Mouse (Mus musculus) heart, embryonic 10.5 days (tissue): Measurements from ENCODE around the gene Eln. TPM values are rescaled to one million over a fixed set of nuclear protein-coding genes. Genes with fewer than 3 reads are reported as not detected.
A peak's percentile ranks its signal among the peaks of the same experiment; 100 is the strongest.

ENCODE experiments used
- DNase-seq: peaks from one replicate; pipeline ENCODE4 v3.0.0-alpha.2; 2017; ENCODE audit warnings: low spot score
- H3K27ac ChIP-seq: fragments of 300-500 bp; sonication (generic); 2 replicates; pipeline ENCODE4 v1.5.1; 2016; ENCODE audit warnings: mild to moderate bottlenecking
- H3K27me3 ChIP-seq: fragments of 300-500 bp; sonication (generic); 2 replicates; pipeline ENCODE4 v1.6.1; 2016; ENCODE audit warnings: mild to moderate bottlenecking; ENCODE audit not compliant: poor library complexity, insufficient read depth, severe bottlenecking
- H3K36me3 ChIP-seq: fragments of 300-500 bp; sonication (generic); 2 replicates; pipeline ENCODE4 v1.6.1; 2016; ENCODE audit warnings: mild to moderate bottlenecking, moderate library complexity
- H3K4me1 ChIP-seq: fragments of 300-500 bp; sonication (generic); 2 replicates; pipeline ENCODE4 v1.6.1; 2016; ENCODE audit warnings: mild to moderate bottlenecking
- H3K4me3 ChIP-seq: fragments of 300-500 bp; sonication (generic); 2 replicates; pipeline ENCODE4 v1.5.1; 2016; ENCODE audit warnings: mild to moderate bottlenecking, moderate library complexity
- H3K9me3 ChIP-seq: fragments of 300-500 bp; sonication (generic); 2 replicates; pipeline ENCODE4 v1.6.1; 2016; ENCODE audit warnings: mild to moderate bottlenecking, moderate library complexity
- WGBS: fragments of 180-500 bp; shearing (Covaris S2); methylation state at CpG from one replicate; pipeline ENCODE4 v1.1.7; 2016; 5-methylcytosine and 5-hydroxymethylcytosine counted together
- polyA plus RNA-seq: library from polyadenylated mRNA; unstranded; fragments of >200 nt; fragmentation: Nextera tagmentation; extraction: Ambion mirVana; gene quantifications from 2 replicates; pipeline ENCODE4 v1.2.1, GENCODE M21; 2016

Eln gene
- polyA plus RNA-seq, 1 experiment from 2014 or later: 8.0 TPM

DNA sequence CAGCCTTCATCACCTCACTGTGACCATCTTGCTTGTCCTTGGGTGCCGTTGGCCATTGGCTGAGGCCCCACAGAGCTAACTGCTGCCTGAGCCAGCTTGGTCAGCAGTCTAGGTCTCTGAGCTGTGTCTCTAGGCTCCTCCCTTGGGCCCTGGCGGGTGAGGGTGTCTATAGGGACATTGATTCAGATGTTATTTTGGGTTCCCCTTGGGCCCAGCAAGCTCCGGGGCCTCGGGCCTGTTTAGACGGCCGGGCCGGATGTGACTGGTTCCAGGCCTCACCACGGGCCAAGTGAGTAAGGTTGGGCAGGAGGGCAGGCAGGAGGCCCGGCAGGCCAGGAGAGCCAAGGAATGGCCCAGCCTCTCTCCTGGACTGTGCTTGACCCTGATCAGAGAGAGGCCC is 16.2 kb upstream of the Eln start:
- H3K27me3 ChIP-seq: peaks cover 37% of the 10 kb centered on the region
- no peak for DNase-seq
- H3K4me1 ChIP-seq: 0 out of 2 replicates have a peak, but pooled peaks cover 3% of the 10 kb centered on the region
- no peak overlapping the region for H3K4me3 ChIP-seq
- 70% methylated on average over 9 of the region's 9 CpGs for WGBS
- peak overlapping the region; percentile 6; the same call in 1 of the 2 replicates for H3K27ac ChIP-seq
- H3K9me3 ChIP-seq: no peaks in the 10 kb centered on the region
- no peaks in the 10 kb centered on the region for H3K36me3 ChIP-seq

DNA sequence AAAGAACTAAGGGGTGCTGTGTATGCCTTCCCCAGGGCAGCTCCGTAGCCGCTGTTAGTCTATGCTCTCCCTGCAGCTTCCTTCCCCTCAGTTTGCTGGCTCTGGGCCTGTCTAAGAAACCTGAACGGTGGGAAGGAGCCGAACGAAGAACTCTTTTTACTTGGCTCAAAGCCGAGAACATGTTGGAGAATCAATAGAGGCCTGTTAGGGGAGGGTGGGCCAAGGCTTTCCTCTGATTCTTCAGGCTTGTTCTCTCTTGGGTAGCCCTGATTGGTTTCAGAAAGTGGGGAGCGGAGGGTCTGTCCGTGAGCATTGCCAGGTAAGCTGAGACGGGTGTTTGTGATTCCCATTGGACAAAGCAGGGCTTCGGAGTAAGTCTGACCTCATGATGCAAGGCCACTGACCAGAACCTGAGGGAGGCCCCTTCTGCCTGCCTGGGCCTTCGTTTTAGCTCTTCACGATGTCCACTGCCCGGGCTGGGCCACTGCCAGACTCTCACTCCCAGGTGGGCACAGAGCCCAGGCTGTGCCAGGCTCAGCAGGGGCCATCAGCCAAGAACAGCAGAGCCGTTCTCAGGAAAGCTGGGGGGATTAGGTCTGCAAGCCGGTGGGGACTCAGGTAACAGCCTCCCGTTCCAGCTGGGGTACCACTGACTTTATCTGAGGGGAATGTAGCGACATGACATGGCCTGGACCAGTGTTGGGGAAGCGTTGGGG is 14.4 kb upstream of the Eln start:
- Histone ChIP-seq H3K4me3 (no peak overlapping the region), H3K27ac (no peak overlapping the region), H3K27me3 (peaks cover 48% of the 10 kb centered on the region), H3K9me3 (no peaks in the 10 kb centered on the region), H3K4me1 (peaks cover 5% of the 10 kb centered on the region), H3K36me3 (no peaks in the 10 kb centered on the region)
- WGBS: 72% methylated on average over 18 of the region's 18 CpGs
- no peak for DNase-seq

DNA sequence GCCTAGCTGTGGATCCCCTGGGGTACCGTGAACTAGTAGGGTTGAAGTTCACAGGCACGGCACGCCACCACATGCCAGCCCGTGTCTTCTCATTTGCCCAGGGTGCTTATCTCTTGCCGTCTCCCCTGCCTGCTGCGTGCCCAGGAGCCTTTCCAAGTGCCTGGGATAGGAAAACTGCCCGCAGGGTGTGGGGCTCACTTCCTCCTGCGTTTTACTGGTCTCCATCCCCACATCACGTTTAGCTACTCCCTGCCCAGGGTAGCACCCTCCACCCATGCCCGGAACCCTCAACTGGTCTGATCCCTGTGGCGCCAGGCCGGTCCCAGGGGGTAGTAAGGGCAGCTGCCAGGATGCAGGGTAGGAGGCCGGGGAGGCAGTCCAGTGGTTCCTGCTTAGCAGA is 8.9 kb upstream of the Eln start:
- Histone ChIP-seq H3K27ac (0 out of 2 replicates have a peak overlapping the region, but pooled peaks have one; percentile 29), H3K4me3 (peak overlapping the region; percentile 3; the same call in 1 of the 2 replicates), H3K9me3 (no peaks in the 10 kb centered on the region), H3K36me3 (no peaks in the 10 kb centered on the region), H3K27me3 (peaks cover 69% of the 10 kb centered on the region), H3K4me1 (peaks cover 16% of the 10 kb centered on the region)
- no peak for DNase-seq
- WGBS: 12% methylated on average over 13 of the region's 13 CpGs

DNA sequence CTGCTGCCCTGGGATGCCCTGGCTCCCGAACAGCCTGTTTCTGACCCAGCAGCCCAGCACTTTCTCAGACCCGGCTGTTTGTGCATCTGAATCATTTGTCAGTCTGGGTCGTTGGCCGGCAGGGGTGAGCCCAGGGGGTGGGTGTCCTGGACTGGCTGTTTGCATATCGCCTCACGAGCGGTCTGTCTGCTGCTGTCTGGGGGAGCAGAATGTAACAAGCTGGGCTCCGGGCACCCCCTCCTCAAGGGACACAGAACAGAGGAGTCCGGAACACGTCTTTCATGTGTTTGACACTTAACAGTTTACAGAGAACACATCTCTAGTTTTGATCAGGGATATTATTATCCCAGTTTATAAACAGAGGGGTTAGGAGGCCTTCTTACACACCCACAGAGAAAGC is 7.0 kb upstream of the Eln start:
- no peak for DNase-seq
- Histone ChIP-seq H3K27me3 (peaks cover 77% of the 10 kb centered on the region), H3K27ac (no peak overlapping the region), H3K36me3 (no peaks in the 10 kb centered on the region), H3K4me3 (no peak overlapping the region), H3K9me3 (no peaks in the 10 kb centered on the region), H3K4me1 (peaks cover 16% of the 10 kb centered on the region)
- 54% methylated on average over 10 of the region's 10 CpGs for WGBS

DNA sequence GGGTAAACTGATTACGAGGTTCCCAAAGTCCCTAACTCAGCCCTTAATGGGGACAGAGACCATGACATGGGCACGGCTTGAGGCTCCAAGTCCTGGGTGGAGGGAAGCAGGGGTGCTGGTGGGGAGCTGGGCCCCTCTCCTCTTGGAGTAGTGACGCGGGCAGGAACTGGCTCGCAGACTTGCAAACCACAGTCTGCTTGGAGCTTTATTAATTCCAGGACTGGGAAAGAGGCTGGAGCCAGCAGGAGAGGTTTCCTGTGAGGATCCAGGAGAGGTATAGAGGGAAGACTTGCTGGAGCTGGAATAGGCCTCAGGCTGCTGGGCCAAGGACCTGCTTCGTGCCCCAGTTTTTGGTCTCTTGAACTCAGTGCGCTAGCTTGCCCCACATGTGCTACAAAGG is 3.3 kb upstream of the Eln start:
- no peak for DNase-seq
- 86% methylated on average over 7 of the region's 7 CpGs for WGBS
- Histone ChIP-seq H3K9me3 (no peaks in the 10 kb centered on the region), H3K4me1 (peaks cover 18% of the 10 kb centered on the region), H3K4me3 (no peak overlapping the region), H3K27me3 (peaks cover 59% of the 10 kb centered on the region), H3K27ac (no peak overlapping the region), H3K36me3 (no peaks in the 10 kb centered on the region)

DNA sequence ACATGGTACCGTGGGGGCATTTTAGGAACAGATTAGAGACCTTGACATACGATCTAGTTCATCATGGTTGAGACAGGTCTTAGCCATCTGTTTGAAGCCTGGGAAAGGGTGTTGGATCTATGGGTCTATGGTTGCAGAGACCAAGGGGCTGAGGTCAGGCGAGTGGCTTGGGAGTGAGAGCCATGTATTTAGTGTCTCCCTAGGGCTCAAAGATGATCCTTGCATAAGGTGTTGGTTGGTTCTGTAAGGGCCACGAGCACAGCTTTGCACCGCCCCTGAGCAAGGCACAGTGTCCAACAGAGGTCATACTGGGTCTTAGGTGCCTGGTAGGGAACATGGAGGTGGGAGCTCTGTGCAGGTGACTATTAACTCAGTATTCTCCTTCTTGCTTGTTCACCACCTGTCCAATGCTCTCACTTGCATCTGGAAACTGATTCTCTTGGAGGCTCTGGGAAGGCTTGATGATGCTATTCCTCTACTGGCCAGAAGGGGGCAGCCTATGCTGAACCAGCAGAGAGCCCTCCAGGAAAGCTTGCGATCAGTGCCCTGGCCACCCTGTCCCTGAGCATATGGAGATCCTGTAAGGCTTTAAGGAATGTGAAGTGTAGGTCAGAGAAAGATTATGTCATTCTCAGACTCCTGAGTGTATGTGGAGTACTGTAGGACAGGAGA is 960 bp upstream of the Eln start:
- 49% methylated on average over 6 of the region's 6 CpGs for WGBS
- peak overlapping the region; percentile 16; the same call in 1 of the 2 replicates for H3K27ac ChIP-seq
- no peaks in the 10 kb centered on the region for H3K9me3 ChIP-seq
- H3K27me3 ChIP-seq: peaks cover 67% of the 10 kb centered on the region
- no peaks in the 10 kb centered on the region for H3K36me3 ChIP-seq
- DNase-seq: peak; percentile 84
- peaks cover 20% of the 10 kb centered on the region for H3K4me1 ChIP-seq
- no peak overlapping the region for H3K4me3 ChIP-seq

DNA sequence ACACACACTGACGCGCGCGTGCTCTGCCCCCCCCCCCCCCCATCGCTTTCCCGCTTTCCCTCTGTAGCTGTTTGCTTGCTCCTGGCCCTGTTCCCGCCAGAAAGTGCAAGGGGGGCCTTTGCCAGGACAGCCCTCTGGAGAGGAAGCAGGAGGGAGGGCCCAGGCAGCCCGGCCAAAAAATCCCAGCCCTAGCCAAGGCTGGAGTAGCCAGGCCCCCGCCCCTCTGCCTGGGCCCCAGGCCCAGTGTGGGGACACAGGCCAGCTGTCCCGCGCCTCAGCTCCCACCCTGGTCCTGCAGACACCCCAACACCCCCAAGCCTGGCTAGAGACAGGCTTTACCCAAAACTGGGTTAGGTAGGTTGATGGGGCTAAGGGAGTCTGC is 380 bp upstream of the Eln start:
- no peak for DNase-seq
- Histone ChIP-seq H3K27ac (peak overlapping the region; percentile 82), H3K9me3 (no peaks in the 10 kb centered on the region), H3K4me3 (peak overlapping the region; percentile 64), H3K4me1 (peaks cover 20% of the 10 kb centered on the region), H3K36me3 (no peaks in the 10 kb centered on the region), H3K27me3 (peaks cover 73% of the 10 kb centered on the region)
- 5% methylated on average over 6 of the region's 11 CpGs for WGBS

DNA sequence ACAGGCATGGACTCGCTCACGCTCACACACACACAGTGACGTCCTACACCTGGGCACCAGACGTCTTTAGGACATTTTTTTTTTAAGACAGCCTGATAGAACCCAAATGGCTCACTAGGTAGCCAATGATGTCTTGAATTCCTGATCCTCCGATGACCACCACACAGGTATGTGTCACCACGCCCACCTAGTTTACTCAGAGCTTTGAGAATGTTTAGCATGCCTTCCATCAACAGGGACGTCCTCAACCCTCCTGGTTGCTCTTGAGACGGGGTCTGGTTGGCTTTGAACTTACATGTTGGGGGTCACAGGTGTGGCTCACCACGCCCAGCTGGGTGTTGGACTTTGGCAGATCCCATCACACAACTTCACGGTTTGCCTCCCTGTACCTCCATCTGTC is 922 bp downstream of the Eln start:
- H3K36me3 ChIP-seq: no peaks in the 10 kb centered on the region
- H3K4me3 ChIP-seq: no peak overlapping the region; the same call in 1 of the 2 replicates
- WGBS: 76% methylated on average over 10 of the region's 10 CpGs
- no peak overlapping the region for H3K27ac ChIP-seq
- no peak for DNase-seq
- peaks cover 74% of the 10 kb centered on the region for H3K27me3 ChIP-seq
- H3K9me3 ChIP-seq: no peaks in the 10 kb centered on the region
- peaks cover 24% of the 10 kb centered on the region for H3K4me1 ChIP-seq

DNA sequence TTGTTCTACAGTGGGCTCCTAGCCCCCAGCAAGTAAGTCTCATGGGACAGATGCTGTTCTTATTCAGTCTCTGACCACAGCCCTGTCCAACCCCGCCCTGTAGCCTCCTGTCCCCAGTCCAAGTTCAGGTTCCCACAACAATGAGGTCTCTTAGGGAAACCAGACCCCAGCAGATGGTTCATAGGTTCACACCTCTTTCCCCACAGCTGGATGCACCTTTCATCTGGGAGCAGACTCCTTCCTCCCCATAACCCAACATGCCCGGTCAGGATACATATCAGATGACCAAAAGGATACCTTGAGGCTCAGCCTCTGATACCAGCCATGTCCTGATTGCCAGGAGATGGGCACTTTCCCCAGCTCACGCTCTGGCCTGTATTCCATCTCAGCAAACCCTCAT is 1.3 kb downstream of the Eln start:
- 65% methylated on average over 3 of the region's 3 CpGs for WGBS
- Histone ChIP-seq H3K36me3 (no peaks in the 10 kb centered on the region), H3K27me3 (peaks cover 76% of the 10 kb centered on the region), H3K4me1 (peaks cover 28% of the 10 kb centered on the region), H3K27ac (no peak overlapping the region), H3K9me3 (no peaks in the 10 kb centered on the region), H3K4me3 (no peak overlapping the region)
- DNase-seq: no peak

DNA sequence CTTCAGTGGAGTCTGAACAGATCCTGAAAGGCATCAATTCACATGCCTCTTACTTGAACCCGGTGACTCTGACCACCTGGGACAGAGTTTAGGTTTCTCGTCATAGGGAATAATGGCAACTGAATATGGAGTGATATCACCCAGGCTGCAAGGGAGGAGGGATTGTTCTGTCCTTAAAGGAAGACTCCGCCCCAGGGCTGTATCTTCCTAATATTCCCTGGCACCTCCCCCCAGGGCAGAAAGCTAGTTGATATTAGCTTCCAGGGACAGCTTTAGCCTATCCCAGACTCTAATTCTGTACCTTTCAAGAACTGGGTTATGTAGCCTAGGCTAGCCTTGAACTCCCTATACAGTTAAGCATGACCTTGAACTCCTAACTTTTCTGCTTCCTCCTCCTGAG is 2.1 kb downstream of the Eln start:
- WGBS: 81% methylated on average over 3 of the region's 3 CpGs
- Histone ChIP-seq H3K9me3 (no peaks in the 10 kb centered on the region), H3K27me3 (peaks cover 71% of the 10 kb centered on the region), H3K4me1 (peaks cover 34% of the 10 kb centered on the region), H3K36me3 (no peaks in the 10 kb centered on the region), H3K27ac (no peak overlapping the region), H3K4me3 (no peak overlapping the region)
- no peak for DNase-seq

DNA sequence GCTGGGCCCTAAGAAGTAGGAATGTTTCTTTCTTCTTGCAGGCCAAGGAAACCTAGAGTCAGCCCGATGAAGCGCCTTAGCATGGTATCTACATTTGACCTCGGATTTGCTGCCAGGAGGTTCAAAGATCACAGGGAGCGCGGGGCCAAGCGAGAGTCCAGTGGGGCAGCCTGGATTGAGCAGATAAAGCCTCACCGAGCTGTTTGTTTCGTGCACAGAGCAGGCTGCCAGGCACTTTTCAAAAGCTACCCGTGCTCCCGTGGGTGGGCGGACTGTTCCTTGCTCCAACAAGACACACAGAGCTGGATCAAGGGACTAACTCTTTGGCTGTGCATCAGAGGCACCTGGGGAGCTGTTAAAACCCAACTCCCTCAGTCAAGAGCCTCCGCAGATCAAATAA is 3.1 kb downstream of the Eln start:
- no peak for DNase-seq
- no peaks in the 10 kb centered on the region for H3K9me3 ChIP-seq
- peaks cover 61% of the 10 kb centered on the region for H3K27me3 ChIP-seq
- 46% methylated on average over 12 of the region's 12 CpGs for WGBS
- H3K4me3 ChIP-seq: no peak overlapping the region
- no peak overlapping the region for H3K27ac ChIP-seq
- H3K36me3 ChIP-seq: no peaks in the 10 kb centered on the region
- peaks cover 35% of the 10 kb centered on the region for H3K4me1 ChIP-seq

DNA sequence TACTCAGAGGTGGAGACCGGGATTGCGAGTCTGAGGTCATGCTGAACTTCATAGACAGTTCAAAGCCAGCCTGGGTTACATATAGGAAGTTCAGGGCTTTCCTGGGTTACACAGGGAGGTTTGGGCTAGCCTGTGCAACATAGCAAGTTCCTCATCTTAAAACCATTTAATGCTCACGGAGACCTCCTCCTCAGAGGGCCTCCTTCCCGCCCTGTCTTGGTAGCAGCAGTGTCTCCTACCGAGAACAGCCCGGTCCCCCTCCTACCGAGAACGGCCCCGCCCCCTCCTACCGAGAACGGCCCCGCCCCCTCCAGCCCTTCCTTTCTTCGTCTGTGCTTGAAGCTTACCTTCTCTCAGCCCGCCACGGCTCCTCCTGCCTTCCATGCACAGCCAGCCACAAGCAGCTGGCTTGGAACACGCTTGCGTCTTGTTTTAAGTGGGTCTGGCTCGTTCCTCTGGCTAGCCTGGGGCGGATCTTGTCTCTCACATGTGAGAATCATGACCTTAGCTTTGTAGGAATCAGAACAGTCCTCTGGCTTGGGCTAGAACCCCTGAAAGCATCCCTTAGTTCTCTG is 4.8 kb downstream of the Eln start:
- Histone ChIP-seq H3K4me3 (0 out of 2 replicates have a peak overlapping the region, but pooled peaks have one; percentile 32), H3K9me3 (no peaks in the 10 kb centered on the region), H3K36me3 (no peaks in the 10 kb centered on the region), H3K27me3 (peaks cover 61% of the 10 kb centered on the region), H3K27ac (0 out of 2 replicates have a peak overlapping the region, but pooled peaks have one; percentile 1), H3K4me1 (peaks cover 31% of the 10 kb centered on the region)
- DNase-seq: no peak
- WGBS: 10% methylated on average over 19 of the region's 19 CpGs
